Mouse (Mus musculus) layer of hippocampus, postnatal 10 days (tissue): ENCODE measurements around the gene Sgta. TPM values are rescaled to one million over a fixed set of nuclear protein-coding genes. Genes with fewer than 3 reads are reported as not detected.
"Not testable (repeated sequence)": the region's sequence is repeated elsewhere in the genome, so short reads cannot be mapped to it uniquely, and the experiment has no call there.

Source experiments
- DNase-seq, 2 experiments: peaks; one replicate each; pipeline ENCODE4 v3.0.0; 2021; ENCODE audit warnings: low spot score in 2 of 2
- long read RNA-seq: library from polyadenylated mRNA; stranded (forward); transcript quantifications from one replicate; pipeline ENCODE4 v2.0.0, GENCODE M21; 2023
- total RNA-seq, 2 experiments: library from RNA; stranded (reverse); gene quantifications; 2 replicates each; pipeline ENCODE4 v1.2.3; 2021

Sgta gene
- 100 to 1,000 TPM; 176 to 186 TPM for total RNA-seq
- long read RNA-seq, transcript Sgta-201 (12 exons, 1,969 nt): minor isoform, 66 of 351 reads
- long read RNA-seq, transcript Sgta-202 (12 exons, 1,964 nt): major isoform, 194 of 351 reads
- long read RNA-seq, partial matches to known transcripts: 38 of 351 reads
- long read RNA-seq, other reads (novel, unspliced or antisense): 53 of 351 reads

DNA sequence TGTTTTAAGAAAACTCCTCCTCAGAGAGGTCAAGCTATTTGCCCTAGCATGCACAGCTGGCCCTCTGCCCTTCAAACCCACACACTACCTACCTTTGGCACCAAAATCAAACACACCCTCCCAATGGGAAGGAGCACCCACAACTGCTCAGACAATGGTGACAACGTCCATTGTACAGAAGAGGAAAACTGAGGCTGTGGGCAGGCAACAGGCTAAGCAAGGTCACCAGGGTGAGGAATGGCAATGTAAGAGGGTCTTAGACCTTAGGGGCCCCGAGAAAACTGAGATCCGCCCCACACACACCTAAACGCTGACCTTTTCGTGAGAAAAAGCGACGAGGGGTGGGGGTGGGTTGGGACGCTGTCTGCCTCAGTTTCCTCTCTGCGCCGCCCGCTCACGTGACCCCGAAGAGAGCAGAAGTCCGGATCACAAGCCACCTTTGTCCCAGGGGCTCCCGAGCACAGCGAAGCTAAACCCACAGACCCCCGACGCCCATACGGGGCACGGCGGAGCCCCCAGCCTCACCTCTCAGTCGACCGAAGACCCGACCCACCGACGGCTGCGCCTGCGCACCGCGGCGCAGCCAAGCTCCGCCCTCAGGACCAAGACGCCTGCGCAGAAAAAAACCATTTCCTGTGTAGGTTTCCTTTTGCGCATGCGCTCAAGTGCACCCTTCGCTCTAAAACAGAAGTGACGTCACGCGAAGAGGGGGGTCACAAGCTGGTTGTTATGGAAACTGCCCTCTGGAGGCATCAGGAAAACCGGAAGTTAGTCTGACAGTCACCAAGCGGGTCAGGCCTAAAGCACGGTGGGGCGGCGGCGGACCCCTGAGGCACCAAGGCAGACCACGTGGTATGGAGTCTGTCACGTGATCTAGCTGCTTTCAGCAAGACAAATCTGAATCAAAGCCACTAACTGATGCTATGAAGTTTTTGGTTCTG is at the start of gene Sgta:
Gene Sgta, minus strand, starts transcription at position 579 of the 941 bp plus-strand sequence.
- peak; percentile 99 for DNase-seq

DNA sequence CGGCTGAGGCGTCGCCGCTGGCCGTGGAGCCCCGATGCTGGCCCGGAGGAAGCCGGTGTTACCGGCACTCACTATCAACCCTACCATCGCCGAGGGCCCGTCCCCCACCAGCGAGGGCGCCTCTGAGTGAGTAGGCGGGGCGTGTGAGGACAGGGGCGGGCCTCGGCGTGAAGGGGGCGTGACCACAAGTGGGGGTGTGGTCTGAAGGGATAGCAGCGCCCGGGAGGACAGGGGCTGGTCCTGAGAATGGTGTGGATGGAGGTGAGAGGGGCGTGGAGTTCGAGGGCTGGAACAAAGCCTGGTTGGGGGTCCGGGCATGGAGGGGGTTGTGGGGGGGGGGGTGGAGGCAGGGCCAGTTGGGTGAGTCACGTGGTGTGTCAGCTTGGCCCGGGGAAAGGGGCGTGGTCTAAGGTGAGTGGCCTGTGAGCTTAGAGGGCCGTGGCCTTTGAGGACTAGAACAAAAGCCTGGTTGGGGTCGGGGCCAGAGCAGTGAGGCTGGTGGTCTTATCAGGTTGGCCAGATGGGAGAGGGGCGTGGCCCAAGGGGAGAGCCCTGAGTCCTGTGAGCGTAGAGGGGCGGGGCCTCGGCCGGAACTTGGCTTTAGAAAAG is 46.2 kb upstream of the Sgta start:
- DNase-seq: peak; percentile 88 to 89

DNA sequence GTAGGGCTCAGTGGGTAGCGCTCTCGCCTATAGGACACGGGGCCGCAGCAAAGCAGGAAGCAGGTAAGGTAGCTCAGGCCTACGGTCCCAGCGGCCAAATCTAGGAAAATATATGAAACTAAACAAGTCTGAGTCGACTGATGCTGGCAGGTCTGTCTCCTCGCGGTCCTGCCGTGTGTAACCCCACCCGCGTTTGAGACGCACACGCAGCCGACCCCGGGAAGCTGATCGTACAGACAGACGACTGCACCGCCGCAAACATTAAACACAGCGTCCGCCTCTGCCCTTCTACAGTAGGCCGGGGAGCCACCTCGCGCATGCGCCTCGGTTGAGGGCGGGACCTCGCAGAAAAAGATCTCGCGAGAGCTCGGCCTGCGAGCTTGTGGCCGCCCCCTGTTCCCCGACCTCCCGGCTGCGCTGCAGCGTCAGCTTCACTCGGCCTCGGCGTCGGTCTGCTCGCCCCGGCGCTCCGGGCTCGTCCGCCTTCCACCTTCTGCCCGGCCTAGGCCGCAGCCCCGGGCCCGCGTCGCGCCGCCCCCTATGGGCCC is 45.7 kb upstream of the Sgta start, which contains the start of gene Map2k2:
Gene Map2k2, plus strand, starts transcription at position 351 of the 548 bp plus-strand sequence.
- peak; percentile 98 for DNase-seq

DNA sequence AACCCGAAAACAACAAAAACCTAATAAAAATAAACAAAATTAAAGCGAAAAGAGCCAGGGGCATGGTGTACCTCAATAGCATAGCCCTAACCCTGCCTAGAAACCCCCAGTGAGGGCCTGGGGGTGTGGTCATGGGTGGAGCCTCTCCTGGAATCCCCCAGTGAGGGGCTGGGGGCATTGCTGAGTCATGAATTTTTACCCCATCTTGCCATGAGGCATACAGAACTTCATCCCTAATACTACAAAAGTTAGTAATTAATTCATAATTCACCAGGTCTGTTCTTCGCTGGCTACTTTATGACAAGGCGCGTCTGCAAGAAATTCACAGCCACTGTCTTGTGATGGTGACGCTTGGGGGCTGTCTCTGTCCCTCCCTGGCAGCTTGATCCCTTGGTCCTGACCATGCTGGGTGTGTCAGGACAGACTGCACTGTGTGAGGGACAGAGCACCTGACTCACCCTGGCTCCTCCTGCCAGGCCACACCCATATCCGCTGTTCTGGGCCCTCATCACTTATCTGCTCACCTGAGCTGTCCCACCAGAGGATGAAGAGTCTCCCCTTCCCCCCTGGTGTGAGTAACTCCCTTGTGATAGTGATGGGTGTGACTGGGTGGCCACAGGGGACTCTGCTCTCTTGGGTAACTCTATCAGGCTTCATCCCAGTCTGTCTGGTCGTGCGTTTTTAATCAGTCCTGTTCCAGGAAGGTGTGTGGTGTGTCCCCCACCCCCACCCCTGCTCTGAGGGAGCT is 35.1 kb upstream of the Sgta start:
- no peak for DNase-seq

DNA sequence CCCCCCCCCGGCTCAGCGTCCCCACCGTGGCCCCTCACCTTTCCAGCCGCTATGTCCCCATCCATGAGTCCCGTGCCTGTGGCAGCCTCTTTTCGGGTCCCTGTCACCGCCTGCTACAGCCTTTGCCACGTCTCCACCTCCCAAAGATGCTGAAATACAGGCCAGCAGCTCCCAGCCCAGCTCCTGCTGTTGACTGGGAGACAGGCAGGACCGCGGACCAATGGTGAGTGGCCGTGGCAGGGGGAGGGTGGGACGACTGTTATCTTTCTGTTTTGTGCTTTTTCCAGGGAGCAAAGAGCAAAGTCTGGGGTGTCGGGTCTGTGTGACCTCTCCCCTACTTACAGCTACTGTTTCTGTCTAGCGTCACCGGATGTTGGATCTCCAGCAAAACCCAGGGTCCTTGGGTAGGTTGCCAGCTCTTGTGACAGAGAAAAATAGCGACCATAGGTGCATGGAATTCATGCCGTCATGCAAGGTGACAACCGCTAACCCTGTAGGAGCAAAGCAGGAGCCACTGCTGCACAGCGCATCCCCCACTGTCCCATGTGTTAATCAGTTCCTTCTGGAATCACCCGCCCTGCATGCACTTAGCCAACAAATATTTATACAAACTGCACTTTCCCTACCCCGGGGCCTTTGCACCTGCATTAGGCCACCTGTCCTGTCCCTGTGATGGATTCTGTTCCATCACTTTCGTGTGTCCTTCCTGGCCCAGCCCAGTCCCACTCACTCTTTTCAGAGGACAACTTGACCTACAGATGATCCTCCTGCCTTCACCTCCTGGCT is 32.7 kb upstream of the Sgta start:
- peak in 1 of 2 experiments; percentile 41 for DNase-seq

DNA sequence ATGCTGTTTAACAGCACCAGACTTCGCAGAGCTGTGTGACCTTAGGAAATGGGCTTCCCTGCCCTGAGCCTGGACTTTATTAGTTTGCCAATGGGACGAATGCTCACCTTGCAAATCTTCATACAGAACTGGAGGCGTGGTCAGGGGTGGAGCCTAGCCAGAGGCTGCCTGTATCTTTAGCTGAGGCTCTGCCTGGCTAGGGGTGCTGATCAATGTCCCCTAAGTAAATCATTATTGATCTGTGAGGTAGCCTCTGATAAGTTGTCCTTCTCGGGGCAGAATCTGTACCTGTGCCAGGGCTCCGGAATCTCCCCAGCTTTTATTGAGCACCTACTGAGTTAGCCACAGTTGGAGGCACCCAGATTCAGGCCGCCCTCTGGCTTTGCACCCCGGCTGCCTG is 30.6 kb upstream of the Sgta start:
- no peak for DNase-seq

DNA sequence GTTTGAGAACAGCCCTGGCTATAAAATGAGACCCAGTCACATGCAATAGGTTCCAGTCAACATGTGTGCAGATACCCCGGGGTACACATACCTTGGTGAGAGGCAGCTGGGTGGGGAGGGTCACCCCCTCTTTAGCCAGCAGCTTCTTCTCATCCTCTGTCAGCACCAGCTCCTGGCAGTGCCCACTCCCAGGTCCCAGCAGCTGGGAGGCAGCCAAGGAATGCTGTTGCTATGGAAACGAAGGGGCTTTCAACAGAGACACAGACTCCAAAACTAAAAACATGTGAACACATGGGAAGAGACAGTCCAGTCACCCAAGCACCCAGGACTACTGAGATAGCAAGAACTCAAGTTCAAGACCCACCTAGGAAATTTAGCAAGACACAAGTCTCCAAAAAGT is 29.2 kb upstream of the Sgta start:
- DNase-seq: peak in 1 of 2 experiments; percentile 45

DNA sequence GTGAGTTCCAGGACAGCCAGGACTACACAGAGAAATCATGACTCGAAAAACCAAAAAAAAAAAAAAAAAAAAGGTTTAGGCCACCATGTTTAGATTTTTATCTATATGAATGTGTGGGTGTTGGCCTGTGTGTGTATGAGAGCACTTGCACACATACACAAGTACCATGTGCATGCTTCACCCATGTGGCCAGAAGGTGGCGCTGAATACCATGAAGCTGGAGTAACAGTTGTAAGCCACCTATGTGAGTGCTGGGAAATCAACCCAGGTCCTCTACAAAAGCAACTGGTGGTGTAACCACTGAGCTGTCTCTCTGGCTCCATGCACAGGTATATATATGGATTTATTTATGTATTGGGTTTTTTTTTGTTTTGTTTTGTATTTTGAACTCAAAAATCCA is 27.0 kb upstream of the Sgta start:
- no peak for DNase-seq

DNA sequence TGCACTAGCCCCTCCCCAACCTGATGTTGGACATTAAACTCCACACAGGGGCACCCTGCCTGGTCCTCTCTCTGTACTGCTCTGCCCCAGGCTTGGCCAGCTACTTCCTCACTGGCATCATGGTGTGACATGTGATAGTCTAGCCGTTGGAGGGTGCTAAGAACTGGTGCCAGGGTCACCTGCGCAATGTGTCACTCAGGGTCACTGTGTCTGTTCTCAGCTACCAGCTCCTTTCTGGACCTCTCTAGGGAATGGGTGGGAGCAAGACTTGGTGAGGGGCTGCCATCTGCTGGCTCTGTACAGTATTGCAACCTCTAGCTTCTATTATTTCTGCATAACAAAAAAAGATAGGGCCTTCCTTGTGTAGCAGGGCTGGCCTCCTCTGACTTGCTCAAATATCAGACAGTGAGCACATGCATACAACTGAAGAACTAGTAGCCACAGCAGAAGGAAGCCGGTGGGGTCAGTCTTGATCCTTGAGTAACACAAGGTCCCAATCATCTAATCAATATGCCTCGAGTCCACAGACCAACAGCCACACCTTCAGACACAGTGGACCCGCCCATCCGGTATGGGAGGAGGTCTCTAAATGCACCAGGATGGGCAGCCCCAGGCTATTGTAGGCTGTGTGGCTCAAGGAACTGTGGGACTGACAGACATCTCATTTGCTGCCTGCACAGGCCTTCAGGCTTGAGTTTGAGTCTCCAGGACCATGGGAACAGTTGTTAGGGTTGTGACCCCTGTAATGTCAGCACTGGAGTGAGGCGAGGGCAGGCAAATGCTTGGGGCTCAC is 22.4 kb upstream of the Sgta start:
- peak; percentile 84 for DNase-seq

DNA sequence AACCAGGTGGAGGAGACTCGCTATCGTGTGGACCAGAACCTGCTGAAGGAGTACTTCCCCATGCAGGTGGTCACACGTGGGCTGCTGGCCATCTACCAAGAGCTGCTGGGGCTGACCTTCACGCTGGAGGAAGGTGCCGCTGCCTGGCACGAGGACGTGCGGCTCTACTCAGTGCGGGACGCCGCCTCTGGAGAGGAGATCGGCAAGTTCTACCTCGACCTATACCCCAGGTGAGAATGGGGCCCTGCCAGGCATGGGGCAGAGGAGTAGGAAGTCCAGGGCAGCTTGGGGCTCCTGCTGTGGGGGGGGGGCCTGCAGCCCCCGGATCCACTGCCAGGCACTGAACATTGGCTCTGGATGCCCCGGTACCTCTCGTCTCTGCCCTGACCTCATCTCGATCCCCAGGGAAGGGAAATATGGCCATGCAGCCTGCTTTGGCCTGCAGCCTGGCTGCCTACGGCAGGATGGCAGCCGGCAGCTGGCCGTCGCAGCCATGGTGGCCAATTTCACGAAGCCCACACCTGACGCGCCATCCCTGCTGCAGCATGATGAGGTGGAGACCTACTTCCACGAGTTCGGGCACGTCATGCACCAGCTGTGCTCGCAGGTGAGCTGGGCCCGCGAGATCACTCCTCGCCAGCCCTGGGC is 20.2 kb upstream of the Sgta start:
- no peak for DNase-seq

DNA sequence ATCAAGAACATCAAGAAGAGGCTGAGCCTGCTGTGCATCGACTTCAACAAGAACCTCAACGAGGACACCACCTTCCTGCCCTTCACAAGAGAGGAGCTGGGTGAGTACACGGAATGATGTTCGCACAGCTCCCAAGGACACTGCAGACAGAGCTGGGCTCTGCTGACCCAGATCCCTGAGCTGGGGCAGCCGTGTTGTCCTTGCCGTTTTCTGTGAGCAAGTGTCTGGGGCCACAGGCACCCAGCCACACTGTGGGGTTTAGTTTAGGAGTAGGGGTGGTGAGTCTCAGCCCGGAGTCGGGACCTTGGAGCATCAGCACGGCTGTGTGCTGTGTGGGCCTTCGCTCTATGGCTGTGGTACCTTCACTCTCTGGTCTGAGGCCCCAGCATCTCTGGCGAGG is 17.9 kb upstream of the Sgta start:
- DNase-seq: no peak

DNA sequence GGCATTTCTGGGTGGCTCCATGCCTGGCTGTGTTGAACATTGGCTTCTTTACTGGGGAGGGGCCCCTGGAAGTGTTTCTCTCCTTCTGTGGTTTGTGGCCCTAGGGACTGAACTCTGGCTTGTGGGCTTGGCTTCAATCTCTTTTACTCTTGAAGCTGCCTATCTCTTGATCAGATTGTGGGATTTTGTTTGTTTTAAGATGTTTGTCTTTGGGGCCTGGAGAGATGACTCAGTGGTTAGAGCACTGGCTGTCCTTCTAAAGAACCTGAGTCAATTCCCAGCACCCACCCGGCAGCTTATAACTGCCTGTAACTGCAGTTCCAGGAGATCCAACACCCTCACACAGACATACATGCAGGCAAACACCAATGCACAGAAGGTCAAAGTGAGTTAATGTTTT is 16.4 kb upstream of the Sgta start:
- DNase-seq: no peak

DNA sequence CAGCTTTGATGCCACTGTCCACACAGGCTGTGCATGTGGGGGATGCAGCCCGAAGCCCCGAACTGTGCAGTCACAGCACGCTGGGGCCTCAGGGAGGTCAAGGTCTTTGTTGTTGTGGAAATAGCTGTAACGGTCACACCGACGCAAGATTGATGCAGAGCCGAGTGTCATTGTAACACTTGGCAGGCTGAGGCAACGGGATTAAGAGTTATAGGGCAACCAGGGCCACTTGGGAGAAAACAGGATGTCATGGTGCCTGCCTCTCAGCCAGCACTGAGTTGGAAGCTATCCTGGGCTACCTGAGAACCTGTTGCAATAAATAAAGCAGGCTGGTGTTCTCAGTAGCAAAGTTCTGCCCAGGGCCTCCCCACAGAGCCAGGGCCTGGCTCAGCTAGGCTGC is 15.8 kb upstream of the Sgta start:
- no peak for DNase-seq

DNA sequence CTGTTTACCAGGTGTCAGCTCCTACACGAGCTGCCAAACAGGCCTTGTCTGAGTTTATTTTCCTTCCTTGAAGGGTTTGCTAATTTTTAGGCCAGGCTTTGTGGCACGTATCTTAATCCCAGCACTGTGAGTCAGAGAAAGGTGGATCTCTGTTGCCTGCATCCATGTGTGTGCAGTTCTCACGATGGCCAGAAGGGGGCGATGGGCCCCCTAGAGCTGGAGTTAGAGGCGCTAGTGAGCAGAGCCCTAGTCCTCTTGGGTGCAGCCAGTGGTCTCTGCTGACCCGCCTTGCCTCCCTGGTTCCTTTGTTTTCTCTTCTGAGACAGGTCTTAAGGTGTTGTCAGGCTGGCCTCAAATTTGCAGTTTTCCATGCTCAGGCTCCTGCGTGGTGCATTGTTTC is 13.5 kb upstream of the Sgta start:
- no peak for DNase-seq

DNA sequence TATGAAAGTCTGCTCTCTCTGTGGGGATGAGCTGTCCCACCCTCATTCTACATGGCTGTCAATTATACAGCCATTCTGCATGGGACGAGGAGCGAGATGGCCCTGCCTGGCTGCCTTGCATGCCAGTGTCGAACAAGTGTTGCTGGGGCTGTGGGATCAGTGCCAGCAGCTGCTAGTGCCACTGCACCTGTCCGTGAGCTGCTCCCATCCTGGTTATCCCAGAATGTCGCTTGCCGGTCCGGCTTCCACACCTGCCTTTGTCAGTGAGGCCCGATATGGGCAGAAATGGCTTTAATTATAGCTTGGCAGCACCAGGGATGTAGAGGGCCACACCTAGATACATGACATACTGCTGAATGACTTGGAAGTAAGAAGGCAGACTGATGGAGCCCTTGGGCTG is 12.3 kb upstream of the Sgta start:
- no peak for DNase-seq

DNA sequence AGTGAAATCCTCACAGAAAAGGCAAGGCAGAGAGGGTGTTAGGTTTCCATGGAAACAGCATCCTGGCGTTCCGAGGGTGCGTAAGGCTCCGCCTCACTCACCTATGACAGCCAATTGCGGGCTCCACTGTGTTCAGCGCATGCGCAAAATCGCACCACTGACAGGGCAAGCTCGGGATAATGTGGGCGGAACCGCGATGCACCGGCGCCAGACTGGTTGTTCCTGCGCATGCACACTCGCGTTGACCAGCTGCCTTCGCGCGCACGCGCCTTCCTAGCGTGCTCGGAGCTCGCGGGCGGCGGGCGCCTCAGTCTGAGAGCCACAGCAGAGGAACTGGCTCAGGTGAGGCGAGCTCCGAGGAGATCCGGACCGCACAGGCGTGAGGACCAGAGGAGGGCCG is 9.9 kb upstream of the Sgta start, which contains the start of gene Thop1:
Gene Thop1, plus strand, starts transcription at position 200 of the 400 bp plus-strand sequence.
- DNase-seq: peak; percentile 95 to 96

DNA sequence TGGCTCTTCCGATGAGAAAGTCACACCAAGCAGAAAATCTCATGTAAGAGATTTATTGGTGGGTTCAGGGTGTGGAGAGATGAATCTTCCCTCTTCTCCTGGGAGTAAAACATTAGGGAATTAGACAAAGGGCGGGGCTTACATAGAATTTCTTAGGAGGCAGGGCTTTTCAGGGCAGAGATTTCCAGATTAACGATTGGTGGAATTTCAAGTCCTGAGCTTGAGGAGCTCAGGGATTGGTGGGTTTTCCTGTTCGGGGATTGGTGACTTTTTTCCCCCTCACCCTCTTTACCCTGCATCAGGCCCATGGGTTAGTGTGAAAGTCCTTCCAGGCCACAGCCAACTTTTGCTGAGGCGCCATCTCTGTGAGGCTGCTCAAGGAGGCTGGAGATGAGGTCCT is 8.7 kb upstream of the Sgta start:
- DNase-seq: no peak

DNA sequence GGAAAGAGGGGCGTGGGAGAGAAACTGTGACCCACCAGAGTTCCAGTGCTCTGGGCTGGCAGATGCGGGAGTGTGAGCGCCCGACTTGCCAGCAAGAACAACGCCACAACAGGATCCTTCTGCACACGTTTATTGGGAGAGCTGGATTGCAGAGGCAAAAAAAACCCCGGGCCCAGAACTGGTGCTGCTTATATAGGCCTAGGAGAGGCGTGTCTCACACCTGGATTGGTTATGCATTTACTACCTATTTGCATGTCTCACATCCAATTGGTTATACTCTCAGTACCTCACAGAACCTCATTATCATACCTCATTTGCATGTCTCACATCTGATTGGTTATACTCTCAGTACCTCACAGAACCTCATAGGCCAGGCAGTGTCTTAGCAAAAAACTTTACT is 4.5 kb upstream of the Sgta start:
- DNase-seq: not testable (repeated sequence)

DNA sequence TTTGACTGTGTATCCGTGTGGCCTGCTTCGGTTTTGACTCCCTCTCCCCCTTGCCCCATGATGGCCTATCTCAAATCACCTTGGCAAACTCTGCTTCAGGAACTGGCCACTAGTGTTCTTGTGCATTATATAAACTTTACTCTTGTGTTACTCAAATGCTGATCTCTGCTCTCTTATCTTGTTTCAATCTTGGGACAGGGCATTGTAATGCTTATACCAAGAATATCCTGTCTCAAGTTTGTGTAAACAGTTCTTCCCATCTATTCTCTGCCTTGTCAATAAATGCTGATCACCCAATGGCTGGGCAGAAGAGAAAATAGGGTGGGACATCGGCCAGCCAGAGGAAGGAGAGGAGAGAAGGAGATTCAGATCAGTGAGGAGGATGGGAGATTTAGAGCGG is 2.7 kb upstream of the Sgta start:
- no peak for DNase-seq
